Mouse (Mus musculus) neural tube, embryonic 10.5 days (tissue): ENCODE measurements around the gene Dph7.
A peak's percentile ranks its signal among the peaks of the same experiment; 100 is the strongest.
"Not testable (repeated sequence)": the region's sequence is repeated elsewhere in the genome, so short reads cannot be mapped to it uniquely, and the experiment has no call there.

Experiments
- DNase-seq: peaks from one replicate; pipeline ENCODE4 v3.0.0-alpha.2; 2017; ENCODE audit warnings: low spot score; ENCODE audit errors: extremely low spot score

The Dph7 gene

DNA sequence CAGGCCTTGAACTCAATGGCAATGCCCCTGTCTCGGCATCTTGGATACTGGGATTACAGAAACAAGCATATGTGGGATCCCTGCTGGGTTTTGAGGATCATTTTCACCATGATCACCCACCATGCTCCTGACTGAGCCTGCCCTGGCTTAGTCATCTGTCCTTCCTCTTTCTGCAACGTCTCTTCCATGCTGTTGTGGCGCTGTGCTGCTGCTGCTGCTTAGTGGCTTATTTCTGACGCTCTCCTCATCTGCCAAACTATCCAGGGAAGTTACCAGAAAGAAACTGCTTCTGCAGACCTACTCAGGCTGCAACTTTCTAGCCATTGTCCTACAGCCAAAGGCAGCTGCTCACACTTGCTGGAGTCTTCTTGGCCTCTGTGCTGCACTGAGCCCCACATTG is 8.2 kb downstream of the Dph7 start:
- no peak for DNase-seq

DNA sequence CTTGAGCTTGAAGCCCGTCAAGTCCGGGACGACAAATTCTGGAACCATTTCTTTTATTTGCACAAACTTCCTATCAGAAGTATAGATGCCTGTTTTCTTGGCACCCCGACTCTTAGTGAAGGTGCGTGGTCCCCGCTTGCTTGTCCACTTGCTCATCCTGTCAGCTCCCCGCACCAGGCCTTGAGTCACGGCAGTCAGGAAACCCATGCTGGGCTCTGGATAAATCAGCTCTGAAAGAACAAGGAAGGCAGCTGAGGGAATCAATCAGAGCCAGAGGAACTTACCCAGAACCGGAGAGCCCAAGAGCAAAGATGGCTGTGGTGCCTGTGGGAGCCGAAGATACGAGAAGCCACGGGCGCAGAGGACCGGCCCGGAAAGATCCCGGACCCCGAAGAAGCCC is 12.3 kb downstream of the Dph7 start:
- not testable (repeated sequence) for DNase-seq

DNA sequence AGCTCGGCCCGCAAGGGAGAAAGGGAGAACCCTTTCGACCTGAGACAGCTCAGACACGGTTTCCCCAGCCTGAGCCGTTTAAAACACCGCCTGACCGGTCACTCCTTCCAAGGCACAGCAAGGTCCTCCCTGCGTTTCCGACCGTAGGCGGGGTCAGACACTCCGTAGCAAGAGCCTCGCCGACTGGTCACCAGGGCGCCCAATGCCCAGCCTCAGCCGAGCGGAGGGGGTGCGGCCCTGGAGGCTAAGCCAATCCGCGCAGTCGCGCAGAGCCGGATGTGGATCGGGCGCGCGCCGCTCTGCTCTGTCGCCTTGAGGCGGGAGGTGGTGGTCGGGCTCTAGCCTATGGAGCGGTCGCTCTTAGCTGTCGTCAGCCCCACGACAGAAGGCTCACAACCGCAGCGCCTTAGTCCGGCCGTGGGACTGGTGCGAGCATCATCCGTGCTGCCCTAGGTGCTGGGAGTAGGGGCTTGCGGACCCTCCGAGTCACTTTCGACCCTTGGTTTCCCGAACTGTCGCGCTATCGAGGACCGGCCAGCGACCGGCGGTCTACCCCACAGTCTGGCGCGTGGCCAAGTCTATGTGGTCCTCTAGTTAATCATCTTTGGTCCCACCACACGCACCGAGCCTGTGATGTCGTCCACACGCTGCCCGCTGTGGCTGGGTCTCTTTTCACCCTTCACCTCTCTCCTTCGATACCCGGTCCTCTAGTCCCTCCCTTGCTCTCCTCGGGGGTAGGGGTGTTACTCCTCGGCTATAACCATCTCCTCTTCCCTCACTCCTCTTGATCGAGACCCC is 12.9 kb downstream of the Dph7 start, which contains the start of gene Mrpl41:
Mrpl41 (minus strand) TSS at position 193 of the 798 bp plus-strand sequence.
- peak; percentile 96 for DNase-seq

DNA sequence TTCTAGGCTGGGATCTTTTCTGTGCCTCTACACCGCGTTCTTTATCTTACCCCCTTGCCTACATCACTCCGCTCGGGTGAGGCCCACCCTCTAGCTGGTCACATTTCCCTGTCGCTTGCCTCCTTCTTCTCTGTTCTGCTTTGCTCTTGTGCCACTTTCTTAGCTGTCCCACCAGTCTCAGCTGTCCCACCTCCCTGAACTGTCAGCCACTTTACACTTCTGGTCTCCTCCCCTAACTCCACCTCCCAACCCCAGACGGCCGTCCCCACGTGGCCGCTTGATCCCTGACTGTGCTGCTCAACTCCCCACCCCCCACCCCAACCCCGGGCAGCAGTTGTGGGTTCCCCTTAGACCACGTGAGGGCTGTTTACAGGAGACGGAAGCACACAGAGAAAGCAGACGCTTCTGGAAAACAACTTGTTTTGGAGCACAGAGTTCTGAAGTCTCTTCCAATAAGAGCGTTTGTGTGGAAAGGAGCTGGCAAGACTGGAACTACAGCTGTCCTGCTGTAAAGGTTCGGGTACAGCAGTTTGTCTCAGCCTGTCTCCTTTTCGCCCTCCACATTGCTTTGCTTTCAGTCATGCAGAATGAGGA is 13.6 kb downstream of the Dph7 start, which contains the start of gene Pnpla7:
Pnpla7 (plus strand) TSS at position 330 of the 594 bp plus-strand sequence.
- DNase-seq: peak; percentile 72

DNA sequence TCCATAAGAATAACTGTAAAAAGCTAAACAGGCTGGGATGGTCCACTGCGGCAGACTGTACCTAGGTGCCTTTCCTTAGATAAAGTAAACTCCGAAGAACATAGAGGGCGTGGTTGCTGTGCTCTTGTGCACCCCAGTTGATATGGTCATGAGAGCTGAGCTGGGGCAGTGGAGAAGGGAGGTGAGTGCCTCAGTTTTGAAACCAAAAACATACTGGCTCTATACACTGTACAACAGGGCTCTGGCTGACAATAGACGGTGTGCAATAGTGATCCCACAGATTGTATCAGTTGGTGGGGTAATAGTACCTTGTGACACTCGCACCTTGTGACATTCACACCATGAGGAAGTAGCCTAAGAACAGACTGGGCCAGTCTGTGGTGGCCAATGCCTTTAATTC is 14.8 kb downstream of the Dph7 start:
- no peak for DNase-seq

DNA sequence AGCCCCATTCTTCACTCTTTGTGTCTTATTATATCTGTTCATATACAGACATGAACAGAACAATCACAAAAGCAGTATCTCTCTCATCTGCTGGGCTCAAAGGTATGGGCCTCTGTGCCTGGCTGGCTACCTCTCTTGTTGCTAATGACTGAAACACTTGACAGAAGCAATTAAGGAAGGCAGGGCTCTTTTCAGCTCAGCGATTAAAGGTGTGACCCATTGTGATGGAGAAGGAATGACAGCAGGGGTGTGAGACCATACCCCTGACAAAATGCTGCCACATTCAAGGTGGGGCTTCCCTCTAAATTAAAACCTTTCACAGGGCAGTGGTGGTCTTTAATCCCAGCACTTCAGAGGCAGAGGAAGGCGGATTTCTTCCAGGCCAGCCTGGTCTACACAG is 25.6 kb downstream of the Dph7 start:
- DNase-seq: no peak

DNA sequence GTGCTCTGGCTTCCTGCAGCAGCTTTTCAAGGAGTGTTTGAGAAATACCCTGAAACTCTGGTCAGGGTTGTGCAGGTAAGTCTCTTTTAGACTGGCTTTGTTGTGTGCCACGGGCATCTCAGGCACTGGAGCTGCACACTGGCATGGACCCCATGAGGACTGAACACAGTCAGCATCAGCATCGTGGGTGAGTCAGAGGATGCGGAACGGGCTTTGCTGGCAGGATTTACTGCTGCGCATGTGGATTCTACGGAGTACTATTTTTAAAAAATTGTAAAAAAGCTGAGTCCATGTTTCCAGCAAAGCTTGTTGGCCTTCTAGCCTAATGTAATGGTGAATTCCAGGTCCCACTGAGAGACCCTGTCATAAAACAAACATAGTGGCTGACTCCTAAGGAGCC is 33.1 kb downstream of the Dph7 start:
- DNase-seq: no peak

DNA sequence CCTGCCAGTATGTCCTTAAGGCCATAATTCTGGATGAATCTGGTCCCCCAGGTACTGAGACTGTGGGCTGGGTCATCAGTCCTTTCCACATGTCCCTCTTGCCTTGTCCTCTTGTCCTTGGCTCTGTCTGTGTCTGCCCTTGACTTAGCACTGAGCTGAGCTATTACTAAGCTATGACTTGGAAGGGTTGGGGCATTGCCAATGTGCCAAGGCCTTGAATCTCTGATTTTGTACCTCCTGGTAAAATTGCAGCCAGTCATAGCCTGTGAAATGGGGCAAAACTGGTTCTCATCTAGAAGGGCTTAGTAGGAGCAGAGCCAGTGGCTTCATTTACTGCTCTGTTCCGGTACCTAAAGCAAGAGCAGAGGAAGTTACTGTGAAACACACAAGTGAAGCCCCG is 34.3 kb downstream of the Dph7 start:
- no peak for DNase-seq

DNA sequence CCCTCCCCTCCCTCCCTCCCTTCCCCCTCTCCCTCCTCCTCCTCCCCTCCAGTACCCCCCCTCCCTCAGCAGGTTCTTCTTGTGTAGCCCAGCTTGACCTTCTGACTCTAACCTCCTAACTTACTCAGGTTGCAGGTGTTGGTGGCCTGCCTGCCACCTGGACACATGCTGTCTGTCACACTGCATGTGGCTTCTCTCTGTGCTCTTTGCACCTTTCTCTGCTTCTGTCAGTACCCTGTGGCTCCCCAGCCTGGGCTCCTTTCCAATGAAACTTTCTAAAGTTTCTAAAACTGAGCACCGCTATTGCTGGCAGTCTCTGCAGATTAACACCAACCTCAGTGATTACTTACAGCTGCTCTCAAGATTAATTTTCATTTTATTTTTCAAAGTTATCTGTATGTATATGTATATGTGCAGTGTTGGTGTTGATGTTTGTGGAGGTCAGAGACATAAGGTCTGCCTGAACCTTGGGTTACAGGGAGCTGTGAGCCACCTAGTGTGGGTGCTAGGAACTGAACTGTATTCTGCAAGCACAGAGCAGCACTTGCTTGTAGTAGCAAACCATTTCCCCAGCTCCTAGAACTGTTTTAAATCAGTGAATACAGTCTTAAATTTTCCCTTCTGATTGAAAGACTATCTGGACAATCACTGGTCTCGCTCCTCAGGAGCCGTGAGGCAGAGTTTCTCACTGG is 38.5 kb downstream of the Dph7 start:
- DNase-seq: no peak

DNA sequence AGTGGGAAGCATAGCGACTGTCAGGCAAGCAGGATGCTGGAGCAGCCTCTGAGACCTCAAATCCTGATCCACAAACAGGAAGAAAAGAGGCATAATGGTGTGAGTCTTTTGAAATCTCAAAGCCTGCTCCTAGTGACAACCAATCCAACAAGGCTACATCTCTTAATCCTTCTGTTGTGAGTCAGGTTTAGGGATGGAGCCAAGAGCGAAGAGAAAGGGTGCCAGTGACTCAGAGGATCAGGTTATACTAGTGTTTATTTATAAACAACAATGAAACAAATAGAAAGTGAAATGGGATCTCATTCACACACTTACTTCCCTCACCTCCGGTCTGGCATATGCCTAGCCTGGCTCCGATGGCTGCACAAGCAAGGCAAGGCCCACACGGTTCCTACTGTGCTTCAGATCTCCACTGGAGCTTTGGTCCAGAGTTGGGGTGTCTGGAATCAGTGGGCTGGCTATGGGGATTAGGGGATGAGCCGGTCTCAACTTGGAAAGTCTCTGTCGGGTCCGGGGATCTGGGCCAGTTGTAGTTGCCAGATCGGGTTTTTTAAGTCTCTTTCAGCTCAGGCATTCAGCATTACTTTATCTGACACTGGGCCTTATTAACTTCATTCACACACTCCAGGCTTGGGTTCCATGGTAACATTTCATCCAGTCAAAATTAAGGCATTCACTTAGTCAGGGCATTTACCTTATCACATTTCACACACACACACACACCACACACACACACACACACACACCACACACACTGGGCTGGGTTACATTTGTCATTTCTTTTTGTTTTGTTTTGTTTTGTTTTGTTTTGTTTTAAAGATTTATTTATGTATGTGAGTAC is 42.0 kb downstream of the Dph7 start:
- no peak for DNase-seq

DNA sequence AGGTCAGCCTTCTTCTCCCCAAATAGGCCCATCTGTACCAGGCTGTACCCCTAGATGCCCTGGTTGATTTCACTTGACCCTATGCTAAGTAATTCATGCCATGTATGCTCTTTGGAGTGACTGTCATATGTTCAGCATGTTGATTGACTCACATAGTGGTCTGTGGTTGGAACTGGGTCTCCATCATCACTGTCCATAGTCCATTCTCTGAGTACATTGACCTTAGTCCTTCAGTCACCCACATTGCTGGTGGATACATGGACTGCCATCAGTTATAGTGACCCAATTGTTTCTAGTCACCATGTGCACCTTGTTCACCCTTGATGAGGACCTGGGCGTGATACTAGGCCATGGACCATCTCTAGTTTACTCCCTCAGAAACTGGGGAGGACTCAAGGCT is 44.6 kb downstream of the Dph7 start:
- DNase-seq: no peak

DNA sequence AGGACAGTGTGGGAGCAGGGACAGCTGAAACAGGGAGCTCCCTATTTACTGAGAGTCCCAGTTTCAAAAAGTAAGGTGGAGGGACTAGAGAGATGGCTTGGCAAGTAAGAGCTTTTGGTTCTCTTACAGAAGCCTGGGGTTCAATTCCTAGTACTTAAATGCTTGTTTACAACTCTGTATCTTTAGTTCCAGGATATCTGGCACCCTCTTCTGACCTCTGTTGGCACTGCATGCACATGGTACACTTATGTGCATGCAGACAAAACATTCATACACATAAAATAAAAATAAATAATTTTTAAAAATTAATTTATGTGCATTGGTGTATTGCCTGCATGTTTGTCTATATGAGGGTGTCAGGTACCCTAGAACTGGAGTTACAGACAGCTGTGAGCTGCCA is 46.0 kb downstream of the Dph7 start:
- no peak for DNase-seq
